26 mouse cellular contexts compared by ENCODE assay signal in genomic region chr7:81048513-81048912, GRCm38 (mm10). TPM values are rescaled to one million over a fixed set of nuclear protein-coding genes. Genes with fewer than 3 reads are reported as not detected.
DNase-seq lines count a peak whose midpoint lies in the region; ATAC-seq and TF ChIP-seq lines count a peak whose summit lies in the region.
"Had no signal": no experiment of that assay in that cellular context is flagged by ENCODE, and none has a peak within 500 bp of the region (broad histone marks: within the 10 kb centered on the region; RNA-seq: fewer than 3 reads in every experiment).

No protein-coding gene starts in this region.

- H3K4me1 ChIP-seq in neural tube, embryonic 11.5 days (ENCODE audit: control insufficient read depth, insufficient read depth, low read length): no peaks in the 10 kb centered on the region
- H3K4me1 ChIP-seq in neural tube, embryonic 15.5 days: no peaks in the 10 kb centered on the region
- H3K4me1 ChIP-seq: embryonic facial prominence, embryonic 15.5 days; forebrain, embryonic 15.5 days; heart, embryonic 12.5 days; kidney, embryonic 15.5 days; limb, embryonic 13.5 days; liver, embryonic 15.5 days; neural tube, embryonic 13.5 days had no signal

- peak; percentile 58 to 76 for DNase-seq in adrenal gland, adult (ENCODE audit: inconsistent age in 2 of 2, low spot score in 1 of 2)
- DNase-seq in adrenal gland, postnatal 4 days (ENCODE audit: low spot score in 2 of 2): no peak
- DNase-seq in heart, adult 18-20 months: peak; percentile 35 to 65
- DNase-seq in heart, postnatal 4 days: no peak
- DNase-seq in neural tube, embryonic 11.5 days (ENCODE audit: low spot score): peak; percentile 7
- no peak for DNase-seq in frontal cortex, postnatal 36 days (ENCODE audit: low spot score in 2 of 2)
- DNase-seq: cerebellum, adult 2 months; cerebellum, postnatal 36 days; embryo, embryonic 11 days; kidney, adult 11 months; kidney, postnatal 36 days; layer of hippocampus, postnatal 36 days; midbrain, embryonic 14.5 days; right cerebral cortex, postnatal 4 days; thymus, postnatal 25 days had no signal

- H3K79me2 ChIP-seq in myocyte (ENCODE audit: control insufficient read depth, insufficient read depth): no peaks in the 10 kb centered on the region

- H3K27me3 ChIP-seq in neural tube, embryonic 11.5 days (ENCODE audit: control insufficient read depth, insufficient read depth, low read length): no peaks in the 10 kb centered on the region
- no peaks in the 10 kb centered on the region for H3K27me3 ChIP-seq in neural tube, embryonic 15.5 days (replicated peaks)
- no peaks in the 10 kb centered on the region for H3K27me3 ChIP-seq in myocyte (ENCODE audit: control insufficient read depth, insufficient read depth, insufficient read length)
- H3K27me3 ChIP-seq: embryonic facial prominence, embryonic 15.5 days; forebrain, embryonic 15.5 days; heart, embryonic 12.5 days; kidney, embryonic 15.5 days; limb, embryonic 13.5 days; liver, embryonic 15.5 days; megakaryocyte, embryonic 14.5 days; neural tube, embryonic 13.5 days had no signal

- H3K4me3 ChIP-seq in neural tube, embryonic 11.5 days (ENCODE audit: low read depth, low read length): no peak overlapping the region
- H3K4me3 ChIP-seq in neural tube, embryonic 15.5 days (replicated peaks): no peak overlapping the region
- no peak overlapping the region for H3K4me3 ChIP-seq in myocyte
- H3K4me3 ChIP-seq: embryonic facial prominence, embryonic 15.5 days; forebrain, embryonic 15.5 days; heart, embryonic 12.5 days; kidney, embryonic 15.5 days; limb, embryonic 13.5 days; liver, embryonic 15.5 days; megakaryocyte, embryonic 14.5 days; neural tube, embryonic 13.5 days had no signal

- H3K9me3 ChIP-seq in neural tube, embryonic 11.5 days (ENCODE audit: control insufficient read depth, low read length): no peaks in the 10 kb centered on the region
- no peaks in the 10 kb centered on the region for H3K9me3 ChIP-seq in neural tube, embryonic 15.5 days (replicated peaks)
- H3K9me3 ChIP-seq: embryonic facial prominence, embryonic 15.5 days; forebrain, embryonic 15.5 days; heart, embryonic 12.5 days; kidney, embryonic 15.5 days; limb, embryonic 13.5 days; liver, embryonic 15.5 days; megakaryocyte, embryonic 14.5 days; neural tube, embryonic 13.5 days had no signal

- no peak overlapping the region for H3ac ChIP-seq in myocyte (ENCODE audit: control insufficient read depth, insufficient read length)

- no peak overlapping the region for H3K27ac ChIP-seq in neural tube, embryonic 11.5 days (ENCODE audit: low read depth, low read length)
- H3K27ac ChIP-seq in neural tube, embryonic 15.5 days (replicated peaks): no peak overlapping the region
- H3K27ac ChIP-seq: embryonic facial prominence, embryonic 15.5 days; forebrain, embryonic 15.5 days; kidney, embryonic 15.5 days; limb, embryonic 13.5 days; liver, embryonic 15.5 days; neural tube, embryonic 13.5 days had no signal

- WGBS in neural tube, embryonic 11.5 days: 86% methylated on average over 2 of the region's 2 CpGs
- 83% methylated on average over 2 of the region's 2 CpGs for WGBS in neural tube, embryonic 15.5 days

- no peak overlapping the region for H3K4me2 ChIP-seq in neural tube, embryonic 11.5 days (ENCODE audit: low read depth)
- no peak overlapping the region for H3K4me2 ChIP-seq in neural tube, embryonic 15.5 days
- peak overlapping the region; percentile 31 for H3K4me2 ChIP-seq in myocyte (ENCODE audit: low read depth)
- H3K4me2 ChIP-seq: embryonic facial prominence, embryonic 15.5 days; forebrain, embryonic 15.5 days; heart, embryonic 12.5 days; kidney, embryonic 15.5 days; limb, embryonic 13.5 days; liver, embryonic 15.5 days; neural tube, embryonic 13.5 days had no signal

- peaks cover 3% of the 10 kb centered on the region for H3K36me3 ChIP-seq in neural tube, embryonic 11.5 days (ENCODE audit: control insufficient read depth, insufficient read depth, low read length)
- H3K36me3 ChIP-seq in neural tube, embryonic 15.5 days: peaks cover 7% of the 10 kb centered on the region
- H3K36me3 ChIP-seq in myocyte (ENCODE audit: control insufficient read depth, insufficient read depth): no peaks in the 10 kb centered on the region

- no peak for ATAC-seq in neural tube, embryonic 11.5 days (ENCODE audit: insufficient read depth, low FRiP score, low TSS enrichment)
- ATAC-seq in neural tube, embryonic 15.5 days (ENCODE audit: low FRiP score): no peak
- ATAC-seq: forebrain, embryonic 15.5 days; lung, postnatal 0 days had no signal

- no peak overlapping the region for H3K9ac ChIP-seq in neural tube, embryonic 11.5 days (ENCODE audit: low read length)
- H3K9ac ChIP-seq in neural tube, embryonic 15.5 days (replicated peaks): no peak overlapping the region
- H3K9ac ChIP-seq: embryonic facial prominence, embryonic 15.5 days; forebrain, embryonic 15.5 days; heart, embryonic 12.5 days; kidney, embryonic 15.5 days; limb, embryonic 13.5 days; liver, embryonic 15.5 days; neural tube, embryonic 13.5 days had no signal

- no peak for TF ChIP-seq POLR2A in myocyte (IDR thresholded peaks at IDR 0.05; ENCODE audit: insufficient read length, low read depth)

TF ChIP-seq in myocyte, 11 proteins besides CTCF, POLR2A, EP300 and RAD21:
- TF ChIP-seq TCF3 (IDR thresholded peaks at IDR 0.05; ENCODE audit: insufficient read length, low read depth) (no peak), CEBPB (IDR thresholded peaks at IDR 0.05; ENCODE audit: insufficient read depth, poor library complexity, severe bottlenecking) (no peak), REST (IDR thresholded peaks at IDR 0.05; ENCODE audit: insufficient read depth, insufficient read length) (no peak), MYOD1 (IDR thresholded peaks at IDR 0.05; ENCODE audit: control insufficient read depth in 1 of 3, insufficient read length in 2 of 3, low read depth in 2 of 3) (peak; percentile 57 to 74 (median 71)), TCF12 (IDR thresholded peaks at IDR 0.05; ENCODE audit: insufficient read depth, poor library complexity, severe bottlenecking) (no peak), USF1 (IDR thresholded peaks at IDR 0.05; ENCODE audit: low read depth) (no peak), SRF (IDR thresholded peaks at IDR 0.05; ENCODE audit: control insufficient read depth, insufficient read length, low read depth) (no peak), POLR2AphosphoS2 (IDR thresholded peaks at IDR 0.05; ENCODE audit: insufficient read length, low read depth) (no peak), E2F4 (IDR thresholded peaks at IDR 0.05; ENCODE audit: insufficient read depth) (no peak), MYOG (IDR thresholded peaks at IDR 0.05; ENCODE audit: control insufficient read depth in 1 of 3, insufficient read depth in 1 of 3, insufficient read length in 2 of 3, low read depth in 2 of 3) (peak in 2 of 3 experiments; percentile 52 to 78)

RNA-seq across cellular contexts. Expression of gene Alpk3, which starts 8.9 kb away (rescaled TPM):
- total RNA-seq in adrenal gland, postnatal 4 days (2021): 1 to 10 TPM; 2.0 to 4.7 TPM
- 100 to 1,000 TPM; 112 to 119 TPM for total RNA-seq in heart, adult 18-20 months (2021)
- 10 to 100 TPM; 95.9 to 96.8 TPM for total RNA-seq in heart, postnatal 4 days (2021)
- 0.76 and 1.1 TPM in 2 replicates for polyA plus RNA-seq in neural tube, embryonic 11.5 days (2014; fragmentation: Nextera tagmentation; extraction: Ambion mirVana)
- polyA plus RNA-seq in neural tube, embryonic 15.5 days (2015; fragmentation: Nextera tagmentation; extraction: Ambion mirVana): 0.47 and 0.49 TPM in 2 replicates
- polyA plus RNA-seq in myocyte (2012; fragmentation: generic; extraction: Trizol): 22.4 TPM

RNA-seq across cellular contexts. Expression of gene Zfp592, which starts 55.0 kb away (rescaled TPM):
- total RNA-seq in adrenal gland, postnatal 4 days (2021): 10 to 100 TPM; 26.7 to 36.0 TPM
- total RNA-seq in heart, adult 18-20 months (2021): 10 to 100 TPM; 14.3 to 18.4 TPM
- total RNA-seq in heart, postnatal 4 days (2021): 10 to 100 TPM; 18.4 to 23.6 TPM
- polyA plus RNA-seq in neural tube, embryonic 11.5 days (2014; fragmentation: Nextera tagmentation; extraction: Ambion mirVana): 14.1 and 16.2 TPM in 2 replicates
- polyA plus RNA-seq in neural tube, embryonic 15.5 days (2015; fragmentation: Nextera tagmentation; extraction: Ambion mirVana): 9.9 and 10.0 TPM in 2 replicates
- 11.9 TPM for polyA plus RNA-seq in myocyte (2012; fragmentation: generic; extraction: Trizol)

Comparison
In these comparisons a context has a peak if more than half of its experiments do, and no peak if none do; other contexts are left out.
1. DNase-seq: peak in adrenal gland, adult (2 of 2), heart, adult 18-20 months (2 of 2) and neural tube, embryonic 11.5 days (single experiment); none in adrenal gland, postnatal 4 days (0 of 2), heart, postnatal 4 days (single experiment) and frontal cortex, postnatal 36 days (0 of 2).
2. RNA of gene Alpk3, which starts 8.9 kb away (total RNA-seq): 112 to 119 TPM in heart, adult 18-20 months and 95.9 to 96.8 TPM in heart, postnatal 4 days; 2.0 to 4.7 TPM in adrenal gland, postnatal 4 days; every median in the first group is over 10 times any median in the second.